Mouse (Mus musculus): ENCODE measurements around the gene Tcap. TPM values are rescaled to one million over a fixed set of nuclear protein-coding genes. Genes with fewer than 3 reads are reported as not detected.

The Tcap gene
- polyA plus RNA-seq, 1 experiment: not detected

- H3K9ac ChIP-seq (ENCODE audit: low read depth, poor library complexity, severe bottlenecking): no peak overlapping the region
Measured at GRCm38 (mm10) chr11:98418939-98419547, 35.4 kb downstream of the Tcap start.

GRCm38 (mm10) chr11:98426592-98426991 lies 43.0 kb downstream of the Tcap start:
- no peaks in the 10 kb centered on the region for H3K4me1 ChIP-seq (ENCODE audit: control insufficient read depth, insufficient read depth, low read length)
- no peak overlapping the region for H3K4me3 ChIP-seq (ENCODE audit: low read depth, low read length)
- no peak overlapping the region for H3K27ac ChIP-seq (ENCODE audit: insufficient read depth, low read length)
- H3K9me3 ChIP-seq (replicated peaks; ENCODE audit: control insufficient read depth, insufficient read depth, low read length, poor library complexity, severe bottlenecking): no peaks in the 10 kb centered on the region
- no peaks in the 10 kb centered on the region for H3K27me3 ChIP-seq (ENCODE audit: control insufficient read depth, insufficient read depth, low read length, poor library complexity, severe bottlenecking)
- 0 out of 2 replicates have a peak, but pooled peaks cover 2% of the 10 kb centered on the region for H3K36me3 ChIP-seq (ENCODE audit: control insufficient read depth, insufficient read depth, low read length, poor library complexity, severe bottlenecking)
- no peak for TF ChIP-seq CTCF (IDR thresholded peaks at IDR 0.05; ENCODE audit: low read depth, low read length)
- no peak for TF ChIP-seq POLR2A (IDR thresholded peaks at IDR 0.05; ENCODE audit: insufficient read depth, low read length)
- no peak for TF ChIP-seq EP300 (IDR thresholded peaks at IDR 0.05; ENCODE audit: insufficient read depth, low read depth, low read length)
- H3K9ac ChIP-seq (ENCODE audit: low read depth, poor library complexity, severe bottlenecking): no peak overlapping the region

More at GRCm38 (mm10) chr11:98418939-98419547, 35.4 kb downstream of the Tcap start:
- no peak for TF ChIP-seq EP300 (IDR thresholded peaks at IDR 0.05; ENCODE audit: insufficient read depth, low read depth, low read length)
- TF ChIP-seq CTCF (IDR thresholded peaks at IDR 0.05; ENCODE audit: low read depth, low read length): no peak
- no peak for TF ChIP-seq POLR2A (IDR thresholded peaks at IDR 0.05; ENCODE audit: insufficient read depth, low read length)
- Histone ChIP-seq H3K4me1 (ENCODE audit: control insufficient read depth, insufficient read depth, low read length) (peaks cover 2% of the 10 kb centered on the region), H3K27ac (ENCODE audit: insufficient read depth, low read length) (no peak overlapping the region), H3K36me3 (ENCODE audit: control insufficient read depth, insufficient read depth, low read length, poor library complexity, severe bottlenecking) (no peaks in the 10 kb centered on the region), H3K9me3 (replicated peaks; ENCODE audit: control insufficient read depth, insufficient read depth, low read length, poor library complexity, severe bottlenecking) (no peaks in the 10 kb centered on the region), H3K4me3 (ENCODE audit: low read depth, low read length) (no peak overlapping the region), H3K27me3 (ENCODE audit: control insufficient read depth, insufficient read depth, low read length, poor library complexity, severe bottlenecking) (no peaks in the 10 kb centered on the region)

- Histone ChIP-seq H3K36me3 (ENCODE audit: control insufficient read depth, insufficient read depth, low read length, poor library complexity, severe bottlenecking) (0 out of 2 replicates have a peak, but pooled peaks cover 2% of the 10 kb centered on the region), H3K4me3 (ENCODE audit: low read depth, low read length) (no peak overlapping the region), H3K9ac (ENCODE audit: low read depth, poor library complexity, severe bottlenecking) (no peak overlapping the region), H3K27me3 (ENCODE audit: control insufficient read depth, insufficient read depth, low read length, poor library complexity, severe bottlenecking) (no peaks in the 10 kb centered on the region), H3K27ac (ENCODE audit: insufficient read depth, low read length) (no peak overlapping the region), H3K9me3 (replicated peaks; ENCODE audit: control insufficient read depth, insufficient read depth, low read length, poor library complexity, severe bottlenecking) (no peaks in the 10 kb centered on the region), H3K4me1 (ENCODE audit: control insufficient read depth, insufficient read depth, low read length) (no peaks in the 10 kb centered on the region)
- TF ChIP-seq EP300 (IDR thresholded peaks at IDR 0.05; ENCODE audit: insufficient read depth, low read depth, low read length): no peak
- TF ChIP-seq POLR2A (IDR thresholded peaks at IDR 0.05; ENCODE audit: insufficient read depth, low read length): no peak
- no peak for TF ChIP-seq CTCF (IDR thresholded peaks at IDR 0.05; ENCODE audit: low read depth, low read length)
Measured at GRCm38 (mm10) chr11:98428436-98428835, 44.8 kb downstream of the Tcap start.

DNA sequence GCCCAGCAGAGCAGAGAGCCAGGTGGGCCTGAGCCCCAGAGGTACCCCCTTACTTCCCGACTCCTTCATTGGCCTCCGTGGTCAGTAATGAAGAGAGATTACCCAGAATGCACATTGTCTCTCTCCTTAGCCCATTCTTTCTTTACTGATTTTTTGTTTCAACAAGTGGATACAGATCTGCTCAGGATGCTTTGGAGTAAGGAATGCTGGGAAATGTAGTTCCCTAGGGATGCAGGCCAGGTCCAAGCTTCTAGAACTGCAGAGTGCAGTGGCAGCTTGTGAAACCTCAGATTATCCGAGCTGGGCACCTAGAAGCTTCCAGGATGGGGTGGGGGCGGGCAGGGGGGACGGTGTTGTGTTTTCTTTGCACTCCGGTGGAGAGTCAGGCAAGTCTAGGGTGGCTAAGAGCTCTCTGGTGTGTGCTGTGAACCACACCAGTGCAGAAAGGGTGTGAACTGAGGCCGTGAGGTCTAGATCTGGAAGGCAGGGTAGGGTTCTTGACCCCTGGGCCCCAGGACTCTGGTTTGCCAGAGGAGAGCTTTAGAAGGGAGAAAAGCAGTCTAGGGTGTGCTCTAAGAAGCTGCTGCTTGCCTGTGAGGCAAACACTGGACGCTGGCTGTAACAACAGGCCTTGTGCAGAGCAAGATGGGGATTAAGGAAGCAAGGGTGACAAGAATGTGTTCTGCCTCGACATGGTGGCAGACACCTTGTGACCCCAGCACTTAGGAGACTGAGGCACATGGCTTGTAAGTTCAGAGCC lies 48.3 kb downstream of the Tcap start:
- H3K36me3 ChIP-seq (ENCODE audit: control insufficient read depth, insufficient read depth, low read length, poor library complexity, severe bottlenecking): 0 out of 2 replicates have a peak, but pooled peaks cover 1% of the 10 kb centered on the region
- H3K4me1 ChIP-seq (ENCODE audit: control insufficient read depth, insufficient read depth, low read length): no peaks in the 10 kb centered on the region
- H3K9ac ChIP-seq (ENCODE audit: low read depth, poor library complexity, severe bottlenecking): no peak overlapping the region
- TF ChIP-seq POLR2A (IDR thresholded peaks at IDR 0.05; ENCODE audit: insufficient read depth, low read length) (no peak), CTCF (IDR thresholded peaks at IDR 0.05; ENCODE audit: low read depth, low read length) (no peak), EP300 (IDR thresholded peaks at IDR 0.05; ENCODE audit: insufficient read depth, low read depth, low read length) (no peak)
- H3K27me3 ChIP-seq (ENCODE audit: control insufficient read depth, insufficient read depth, low read length, poor library complexity, severe bottlenecking): no peaks in the 10 kb centered on the region
- no peaks in the 10 kb centered on the region for H3K9me3 ChIP-seq (replicated peaks; ENCODE audit: control insufficient read depth, insufficient read depth, low read length, poor library complexity, severe bottlenecking)
- no peak overlapping the region for H3K4me3 ChIP-seq (ENCODE audit: low read depth, low read length)
- no peak overlapping the region for H3K27ac ChIP-seq (ENCODE audit: insufficient read depth, low read length)

Other genes starting within 250 kb of the Tcap start
- gene Fbxl20, start 233.4 kb upstream of the Tcap start, polyA plus RNA-seq (2011; ENCODE audit: insufficient read depth, insufficient read length, low read depth, missing spikeins): 44.5 and 45.8 TPM in 2 replicates
- 55.8 and 57.5 TPM in 2 replicates for gene Med1, start 190.5 kb upstream of the Tcap start, polyA plus RNA-seq (2011; ENCODE audit: insufficient read depth, insufficient read length, low read depth, missing spikeins)
- gene Cdk12, start 180.8 kb upstream of the Tcap start, polyA plus RNA-seq (2011; ENCODE audit: insufficient read depth, insufficient read length, low read depth, missing spikeins): 52.5 and 53.6 TPM in 2 replicates
- not detected in 2 replicates for gene Neurod2, start 54.2 kb upstream of the Tcap start, polyA plus RNA-seq (2011; ENCODE audit: insufficient read depth, insufficient read length, low read depth, missing spikeins)
- 1.1 and 1.5 TPM in 2 replicates for gene Ppp1r1b, start 35.4 kb upstream of the Tcap start, polyA plus RNA-seq (2011; ENCODE audit: insufficient read depth, insufficient read length, low read depth, missing spikeins)
- gene Stard3, start 25.4 kb upstream of the Tcap start, polyA plus RNA-seq (2011; ENCODE audit: insufficient read depth, insufficient read length, low read depth, missing spikeins): 12.2 and 16.8 TPM in 2 replicates
- gene Pnmt, start 2.6 kb downstream of the Tcap start, polyA plus RNA-seq (2011; ENCODE audit: insufficient read depth, insufficient read length, low read depth, missing spikeins): not detected in 2 replicates
- gene Pgap3, start 16.7 kb downstream of the Tcap start, polyA plus RNA-seq (2011; ENCODE audit: insufficient read depth, insufficient read length, low read depth, missing spikeins): 4.5 and 5.0 TPM in 2 replicates
- gene Erbb2, start 28.7 kb downstream of the Tcap start, polyA plus RNA-seq (2011; ENCODE audit: insufficient read depth, insufficient read length, low read depth, missing spikeins): 11.0 and 12.4 TPM in 2 replicates
- gene Mien1, start 55.2 kb downstream of the Tcap start, polyA plus RNA-seq (2011; ENCODE audit: insufficient read depth, insufficient read length, low read depth, missing spikeins): 65.1 and 67.2 TPM in 2 replicates
- 45.6 and 48.2 TPM in 2 replicates for gene Grb7, start 62.6 kb downstream of the Tcap start, polyA plus RNA-seq (2011; ENCODE audit: insufficient read depth, insufficient read length, low read depth, missing spikeins)
- gene Ikzf3, start 162.2 kb downstream of the Tcap start, polyA plus RNA-seq (2011; ENCODE audit: insufficient read depth, insufficient read length, low read depth, missing spikeins): not detected in 2 replicates
- gene Zpbp2, start 167.3 kb downstream of the Tcap start, polyA plus RNA-seq (2011; ENCODE audit: insufficient read depth, insufficient read length, low read depth, missing spikeins): not detected in 2 replicates
- 19.3 and 20.0 TPM in 2 replicates for gene Ormdl3, start 203.6 kb downstream of the Tcap start, polyA plus RNA-seq (2011; ENCODE audit: insufficient read depth, insufficient read length, low read depth, missing spikeins)
- not detected in 2 replicates for gene Lrrc3c, start 214.5 kb downstream of the Tcap start, polyA plus RNA-seq (2011; ENCODE audit: insufficient read depth, insufficient read length, low read depth, missing spikeins)
- gene Gm12355, start 241.8 kb downstream of the Tcap start, polyA plus RNA-seq (2011; ENCODE audit: insufficient read depth, insufficient read length, low read depth, missing spikeins): 50.0 and 53.5 TPM in 2 replicates
- gene Gsdma3, start 242.5 kb downstream of the Tcap start, polyA plus RNA-seq (2011; ENCODE audit: insufficient read depth, insufficient read length, low read depth, missing spikeins): not detected in 2 replicates

Data from ES-Bruce4 (cell line).